Mouse (Mus musculus): Measurements from ENCODE around the gene Steap3.

GRCm38 (mm10) chr1:120187059-120187458, 85.4 kb downstream of the Steap3 start:
- no peak for TF ChIP-seq CTCF (IDR thresholded peaks at IDR 0.05; ENCODE audit: low read depth)
- no peak for TF ChIP-seq EP300 (IDR thresholded peaks at IDR 0.05; ENCODE audit: low read depth)
